Mouse (Mus musculus) heart, adult 2 months (tissue): ENCODE measurements around the gene Fcmr.

Experiments
- CTCF ChIP-seq: fragments of 200-600 bp; IDR thresholded peaks from 2 replicates; pipeline ENCODE4 v1.8.1; 2022; ENCODE audit warnings: antibody characterized with exemption, mild to moderate bottlenecking, moderate library complexity
- POLR2A ChIP-seq: fragments of 200-500 bp; IDR thresholded peaks from 2 replicates; pipeline ENCODE4 v1.6.1; 2011; ENCODE audit warnings: mild to moderate bottlenecking, low read depth, low read length, control low read depth; ENCODE audit not compliant: insufficient read depth

GRCm38 (mm10) chr1:130894468-130894867 lies 29.0 kb downstream of the Fcmr start:
- TF ChIP-seq POLR2A = no peak
- TF ChIP-seq CTCF = no peak
